Mouse (Mus musculus) olfactory bulb, adult 2 months (tissue): ENCODE measurements around the gene Car6.

Experiments
- CTCF ChIP-seq: fragments of 200-500 bp; IDR thresholded peaks from 2 replicates; pipeline ENCODE4 v1.5.1; 2012; ENCODE audit warnings: low read depth, mild to moderate bottlenecking, low read length, moderate library complexity; ENCODE audit not compliant: insufficient read depth
- POLR2A ChIP-seq: fragments of 200-500 bp; IDR thresholded peaks from 2 replicates; pipeline ENCODE4 v1.6.1; 2012; ENCODE audit warnings: mild to moderate bottlenecking, low read depth, low read length, moderate library complexity; ENCODE audit not compliant: insufficient read depth

- TF ChIP-seq POLR2A (no peak), CTCF (no peak)
Observed at GRCm38 (mm10) chr4:150226818-150227688, 25.9 kb upstream of the Car6 start.
